Mouse (Mus musculus): ENCODE results near the gene Rps6ka5. TPM values are rescaled to one million over a fixed set of nuclear protein-coding genes. Genes with fewer than 3 reads are reported as not detected.
A peak's percentile ranks its signal among the peaks of the same experiment; 100 is the strongest.

The Rps6ka5 gene
- polyA plus RNA-seq, 1 experiment from 2014 or later: 1.4 TPM

- Histone ChIP-seq H3K4me1 (replicated peaks) (peaks cover 27% of the 10 kb centered on the region), H3K27me3 (no peaks in the 10 kb centered on the region), H3K9ac (peak overlapping the region; percentile 85), H3K27ac (peak overlapping the region; percentile 98), H3K36me3 (no peaks in the 10 kb centered on the region), H3K4me2 (peak overlapping the region; percentile 93), H3K4me3 (replicated peaks) (peak overlapping the region; percentile 82), H3K9me3 (replicated peaks) (no peaks in the 10 kb centered on the region)
- WGBS (ENCODE audit: insufficient replicate concordance): 3% methylated on average over 8 of the region's 8 CpGs
- DNase-seq (no peak), ATAC-seq (ENCODE audit: low read depth) (no peak)
Measured at GRCm38 (mm10) chr12:100724182-100724581, 2.6 kb downstream of the Rps6ka5 start.

GRCm38 (mm10) chr12:100720801-100721200 lies 6.0 kb downstream of the Rps6ka5 start:
- no peak for DNase-seq

GRCm38 (mm10) chr12:100717446-100717845 lies 9.3 kb downstream of the Rps6ka5 start:
- no peak for ATAC-seq (ENCODE audit: low read depth)
- Histone ChIP-seq H3K4me2 (no peak overlapping the region), H3K4me1 (replicated peaks) (peaks cover 10% of the 10 kb centered on the region; the same call in 1 of the 2 replicates), H3K27me3 (no peaks in the 10 kb centered on the region), H3K9me3 (replicated peaks) (no peaks in the 10 kb centered on the region), H3K9ac (no peak overlapping the region), H3K27ac (no peak overlapping the region), H3K4me3 (replicated peaks) (no peak overlapping the region), H3K36me3 (no peaks in the 10 kb centered on the region)
- DNase-seq: no peak

More at GRCm38 (mm10) chr12:100720801-100721200, 6.0 kb downstream of the Rps6ka5 start:
- peaks cover 30% of the 10 kb centered on the region for H3K4me1 ChIP-seq (replicated peaks)
- no peaks in the 10 kb centered on the region for H3K36me3 ChIP-seq
- H3K4me3 ChIP-seq (replicated peaks): no peak overlapping the region
- no peak overlapping the region for H3K4me2 ChIP-seq
- H3K27me3 ChIP-seq: no peaks in the 10 kb centered on the region
- 69% methylated on average over 3 of the region's 3 CpGs for WGBS (ENCODE audit: insufficient replicate concordance)
- H3K27ac ChIP-seq: no peak overlapping the region
- no peaks in the 10 kb centered on the region for H3K9me3 ChIP-seq (replicated peaks)
- no peak overlapping the region for H3K9ac ChIP-seq
- no peak for ATAC-seq (ENCODE audit: low read depth)

GRCm38 (mm10) chr12:100716969-100717368 lies 9.8 kb downstream of the Rps6ka5 start:
- no peaks in the 10 kb centered on the region for H3K9me3 ChIP-seq (replicated peaks)
- 50% methylated on average over 4 of the region's 4 CpGs for WGBS (ENCODE audit: insufficient replicate concordance)
- no peak overlapping the region for H3K4me3 ChIP-seq (replicated peaks)
- DNase-seq: no peak
- H3K4me1 ChIP-seq (replicated peaks): peaks cover 14% of the 10 kb centered on the region
- no peaks in the 10 kb centered on the region for H3K27me3 ChIP-seq
- no peak for ATAC-seq (ENCODE audit: low read depth)
- H3K9ac ChIP-seq: no peak overlapping the region
- no peak overlapping the region for H3K4me2 ChIP-seq
- no peak overlapping the region for H3K27ac ChIP-seq
- no peaks in the 10 kb centered on the region for H3K36me3 ChIP-seq

GRCm38 (mm10) chr12:100711819-100712218 lies 15.0 kb downstream of the Rps6ka5 start:
- H3K27ac ChIP-seq: no peak overlapping the region
- no peak for ATAC-seq (ENCODE audit: low read depth)
- WGBS (ENCODE audit: insufficient replicate concordance): 28% methylated on average over 5 of the region's 5 CpGs

GRCm38 (mm10) chr12:100711116-100711691 lies 15.6 kb downstream of the Rps6ka5 start:
- Histone ChIP-seq H3K9me3 (replicated peaks) (no peaks in the 10 kb centered on the region), H3K4me3 (replicated peaks) (no peak overlapping the region), H3K36me3 (no peaks in the 10 kb centered on the region), H3K27me3 (no peaks in the 10 kb centered on the region), H3K27ac (no peak overlapping the region), H3K4me2 (no peak overlapping the region), H3K9ac (no peak overlapping the region), H3K4me1 (replicated peaks) (peaks cover 43% of the 10 kb centered on the region)
- 29% methylated on average over 10 of the region's 10 CpGs for WGBS (ENCODE audit: insufficient replicate concordance)
- DNase-seq: no peak
- ATAC-seq (ENCODE audit: low read depth): no peak

More at GRCm38 (mm10) chr12:100711819-100712218, 15.0 kb downstream of the Rps6ka5 start:
- DNase-seq: no peak
- Histone ChIP-seq H3K4me3 (replicated peaks) (no peak overlapping the region), H3K4me2 (no peak overlapping the region), H3K4me1 (replicated peaks) (peaks cover 39% of the 10 kb centered on the region), H3K36me3 (no peaks in the 10 kb centered on the region), H3K9ac (no peak overlapping the region), H3K27me3 (no peaks in the 10 kb centered on the region), H3K9me3 (replicated peaks) (no peaks in the 10 kb centered on the region)

- ATAC-seq (ENCODE audit: low read depth) (0 out of 2 replicates have a peak, but pooled peaks have one; percentile 50), DNase-seq (no peak)
- 5% methylated on average over 1 of the region's 1 CpGs for WGBS (ENCODE audit: insufficient replicate concordance)
- no peak overlapping the region for H3K9ac ChIP-seq
- peaks cover 46% of the 10 kb centered on the region for H3K4me1 ChIP-seq (replicated peaks)
- no peak overlapping the region for H3K4me3 ChIP-seq (replicated peaks)
- no peaks in the 10 kb centered on the region for H3K36me3 ChIP-seq
- H3K27me3 ChIP-seq: no peaks in the 10 kb centered on the region
- H3K9me3 ChIP-seq (replicated peaks): no peaks in the 10 kb centered on the region
- H3K4me2 ChIP-seq: peak overlapping the region; percentile 6; the same call in 1 of the 2 replicates
- 0 out of 2 replicates have a peak overlapping the region, but pooled peaks have one; percentile 41 for H3K27ac ChIP-seq
Measured at GRCm38 (mm10) chr12:100710432-100710831, 16.4 kb downstream of the Rps6ka5 start.

GRCm38 (mm10) chr12:100707312-100707711 lies 19.5 kb downstream of the Rps6ka5 start:
- 40% methylated on average over 2 of the region's 2 CpGs for WGBS (ENCODE audit: insufficient replicate concordance)
- Histone ChIP-seq H3K4me3 (replicated peaks) (no peak overlapping the region), H3K9me3 (replicated peaks) (no peaks in the 10 kb centered on the region), H3K36me3 (no peaks in the 10 kb centered on the region), H3K9ac (no peak overlapping the region), H3K4me2 (no peak overlapping the region), H3K27ac (no peak overlapping the region), H3K27me3 (no peaks in the 10 kb centered on the region), H3K4me1 (replicated peaks) (peaks cover 41% of the 10 kb centered on the region)
- no peak for DNase-seq
- ATAC-seq (ENCODE audit: low read depth): no peak

- Histone ChIP-seq H3K9ac (no peak overlapping the region), H3K36me3 (no peaks in the 10 kb centered on the region), H3K4me2 (no peak overlapping the region), H3K4me1 (replicated peaks) (peaks cover 26% of the 10 kb centered on the region), H3K9me3 (replicated peaks) (no peaks in the 10 kb centered on the region), H3K27me3 (no peaks in the 10 kb centered on the region), H3K4me3 (replicated peaks) (no peak overlapping the region), H3K27ac (no peak overlapping the region)
- 64% methylated on average over 5 of the region's 5 CpGs for WGBS (ENCODE audit: insufficient replicate concordance)
- no peak for DNase-seq
- no peak for ATAC-seq (ENCODE audit: low read depth)
Measured at GRCm38 (mm10) chr12:100705057-100705722, 21.6 kb downstream of the Rps6ka5 start.

- H3K4me2 ChIP-seq: no peak overlapping the region
- no peaks in the 10 kb centered on the region for H3K9me3 ChIP-seq (replicated peaks)
- WGBS (ENCODE audit: insufficient replicate concordance): 73% methylated on average over 1 of the region's 1 CpGs
- H3K36me3 ChIP-seq: no peaks in the 10 kb centered on the region
- no peak overlapping the region for H3K27ac ChIP-seq
- ATAC-seq (ENCODE audit: low read depth) (no peak), DNase-seq (no peak)
- H3K4me3 ChIP-seq (replicated peaks): no peak overlapping the region
- no peak overlapping the region for H3K9ac ChIP-seq
- H3K4me1 ChIP-seq (replicated peaks): no peaks in the 10 kb centered on the region
- no peaks in the 10 kb centered on the region for H3K27me3 ChIP-seq
Measured at GRCm38 (mm10) chr12:100698019-100698418, 28.8 kb downstream of the Rps6ka5 start.

GRCm38 (mm10) chr12:100696621-100697020 lies 30.2 kb downstream of the Rps6ka5 start:
- no peak for ATAC-seq (ENCODE audit: low read depth)
- 66% methylated on average over 4 of the region's 4 CpGs for WGBS (ENCODE audit: insufficient replicate concordance)
- no peak overlapping the region for H3K4me3 ChIP-seq (replicated peaks)
- no peak overlapping the region for H3K27ac ChIP-seq
- H3K36me3 ChIP-seq: no peaks in the 10 kb centered on the region
- H3K9me3 ChIP-seq (replicated peaks): no peaks in the 10 kb centered on the region
- no peak overlapping the region for H3K9ac ChIP-seq
- DNase-seq: no peak
- H3K4me2 ChIP-seq: no peak overlapping the region
- no peaks in the 10 kb centered on the region for H3K4me1 ChIP-seq (replicated peaks)
- H3K27me3 ChIP-seq: no peaks in the 10 kb centered on the region

GRCm38 (mm10) chr12:100695252-100695651 lies 31.5 kb downstream of the Rps6ka5 start:
- DNase-seq (no peak), ATAC-seq (ENCODE audit: low read depth) (no peak)
- H3K27ac ChIP-seq: no peak overlapping the region
- H3K36me3 ChIP-seq: no peaks in the 10 kb centered on the region
- no peak overlapping the region for H3K4me3 ChIP-seq (replicated peaks)
- no peaks in the 10 kb centered on the region for H3K27me3 ChIP-seq
- no peaks in the 10 kb centered on the region for H3K4me1 ChIP-seq (replicated peaks)
- H3K4me2 ChIP-seq: no peak overlapping the region
- H3K9me3 ChIP-seq (replicated peaks): no peaks in the 10 kb centered on the region
- 80% methylated on average over 3 of the region's 3 CpGs for WGBS (ENCODE audit: insufficient replicate concordance)
- no peak overlapping the region for H3K9ac ChIP-seq
